Mouse (Mus musculus) frontal cortex, postnatal 10 days (tissue): ENCODE data around the gene Ddx27.

Source experiments
- DNase-seq, 2 experiments: peaks; one replicate each; pipeline ENCODE4 v3.0.0; 2022; ENCODE audit warnings: low spot score in 2 of 2, mixed read lengths in 1 of 2

Gene Ddx27

GRCm38 (mm10) chr2:167062965-167063880 is 48.2 kb downstream of the Ddx27 start, which contains the start of gene Znfx1:
Znfx1 (minus strand) TSS chr2:167063015.
- DNase-seq, result peak; percentile 93 to 96

GRCm38 (mm10) chr2:167063906-167064496 is 49.0 kb downstream of the Ddx27 start:
- DNase-seq, result no peak

GRCm38 (mm10) chr2:167064601-167065295 is 49.8 kb downstream of the Ddx27 start:
- no peak for DNase-seq

GRCm38 (mm10) chr2:167066031-167066430 is 51.0 kb downstream of the Ddx27 start:
- DNase-seq, result no peak

GRCm38 (mm10) chr2:167066528-167067516 is 51.8 kb downstream of the Ddx27 start:
- no peak for DNase-seq

GRCm38 (mm10) chr2:167067575-167067974 is 52.6 kb downstream of the Ddx27 start:
- DNase-seq, result no peak

GRCm38 (mm10) chr2:167070341-167070740 is 55.3 kb downstream of the Ddx27 start:
- DNase-seq, result no peak

- no peak for DNase-seq
These were observed 56.3 kb downstream of the Ddx27 start for GRCm38 (mm10) chr2:167071266-167071640.

- DNase-seq, result peak; percentile 87 to 94
These were observed 56.9 kb downstream of the Ddx27 start for GRCm38 (mm10) chr2:167071641-167072601.

- DNase-seq, result no peak
These were observed 59.6 kb downstream of the Ddx27 start for GRCm38 (mm10) chr2:167074587-167074986.

GRCm38 (mm10) chr2:167076352-167076751 is 61.4 kb downstream of the Ddx27 start:
- DNase-seq, result no peak

GRCm38 (mm10) chr2:167076759-167077158 is 61.8 kb downstream of the Ddx27 start:
- no peak for DNase-seq

- DNase-seq, result no peak
These were observed 62.4 kb downstream of the Ddx27 start for GRCm38 (mm10) chr2:167077199-167077962.

- no peak for DNase-seq
These were observed 63.5 kb downstream of the Ddx27 start for GRCm38 (mm10) chr2:167078486-167078885.

- no peak for DNase-seq
These were observed 64.0 kb downstream of the Ddx27 start for GRCm38 (mm10) chr2:167078931-167079495.

GRCm38 (mm10) chr2:167079535-167080257 is 64.7 kb downstream of the Ddx27 start:
- peak; percentile 43 to 64 for DNase-seq

GRCm38 (mm10) chr2:167080387-167080786 is 65.4 kb downstream of the Ddx27 start:
- no peak for DNase-seq

- DNase-seq, result no peak
These were observed 66.1 kb downstream of the Ddx27 start for GRCm38 (mm10) chr2:167081135-167081534.
